Mouse (Mus musculus) spleen, embryonic (tissue): Measurements from ENCODE around the gene Strip2.

Source experiments
- CTCF ChIA-PET: fragments of 350-600 bp; sonication (Branson Sonifier 250); formaldehyde crosslinking; loops from one replicate; lab custom pipeline; 2022; lab: Charles Lee

Strip2 gene

DNA sequence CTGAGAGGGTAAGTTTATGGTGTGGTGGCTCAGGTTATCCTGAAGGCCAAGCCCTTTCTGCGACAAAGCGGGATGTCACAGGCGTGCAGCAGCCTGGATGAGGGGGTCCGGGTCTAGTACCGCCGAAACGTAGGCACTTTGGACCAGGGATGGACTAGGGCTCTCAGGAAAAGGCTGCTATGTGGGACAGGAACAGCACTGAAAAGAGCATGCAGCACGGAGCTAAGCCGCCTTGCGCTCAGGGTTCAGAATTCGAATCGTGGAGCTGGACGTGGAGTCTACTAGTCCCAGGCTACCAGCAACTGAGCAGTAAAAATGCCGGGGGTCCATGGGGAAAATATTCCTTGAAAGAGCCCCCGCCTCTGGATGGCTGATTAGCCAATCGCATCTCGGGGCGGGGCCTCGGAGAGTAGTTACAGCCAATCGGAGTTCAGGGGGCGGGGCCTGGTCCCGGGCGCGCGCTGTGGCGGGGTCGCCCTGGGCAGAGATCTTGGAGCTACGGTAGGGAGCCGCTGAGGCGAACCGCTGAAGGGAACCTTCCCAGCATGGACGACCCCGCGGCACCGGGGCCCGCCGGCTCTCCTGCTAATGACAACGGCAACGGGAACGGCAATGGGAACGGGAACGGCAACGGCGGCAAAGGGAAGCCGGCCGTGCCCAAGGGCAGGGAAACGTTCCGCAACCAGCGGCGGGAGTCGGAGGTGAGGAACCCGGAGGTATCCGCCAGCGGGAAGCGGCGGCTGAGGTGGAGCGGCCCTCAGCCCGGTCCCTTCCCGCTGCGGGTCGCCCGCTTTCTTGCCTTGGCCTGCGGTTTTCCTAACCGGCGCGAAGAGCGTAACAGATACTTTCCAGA is at the start of gene Strip2:
Gene Strip2, plus strand, starts transcription at position 483 of the 853 bp plus-strand sequence.
- CTCF ChIA-PET, result no interaction called here

DNA sequence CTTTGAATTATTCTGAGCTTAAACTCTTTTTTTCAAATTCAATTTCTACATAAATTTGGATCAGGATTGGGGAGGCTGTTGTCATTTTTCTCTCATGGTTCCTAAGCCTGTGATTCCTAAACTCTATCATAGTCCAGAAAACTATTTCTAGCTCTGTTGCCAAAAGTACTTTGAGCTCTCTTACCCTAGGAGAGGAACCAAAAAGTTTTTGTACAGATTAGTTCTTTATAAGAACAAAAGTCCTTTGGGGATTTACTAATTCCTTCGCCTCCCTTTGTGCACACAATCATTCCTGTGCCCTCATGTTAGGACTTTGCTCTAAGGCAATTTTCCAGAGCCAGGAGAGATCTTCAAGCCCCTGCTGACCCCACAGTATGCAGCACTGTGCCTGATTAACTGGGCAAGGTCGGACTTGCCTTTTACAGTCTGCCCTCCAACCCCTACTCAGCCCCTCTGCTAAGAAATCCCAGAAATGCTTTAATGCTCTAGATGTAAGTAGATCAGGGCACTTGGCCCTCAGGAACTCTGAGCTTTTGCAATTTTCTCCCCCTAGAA is 48.4 kb upstream of the Strip2 start:
- CTCF ChIA-PET, result interaction anchor here (0.6 kb wide), 1 partner anchor 13 kb away, joined by 8 read pairs; no protein-coding TSS in a partner anchor

DNA sequence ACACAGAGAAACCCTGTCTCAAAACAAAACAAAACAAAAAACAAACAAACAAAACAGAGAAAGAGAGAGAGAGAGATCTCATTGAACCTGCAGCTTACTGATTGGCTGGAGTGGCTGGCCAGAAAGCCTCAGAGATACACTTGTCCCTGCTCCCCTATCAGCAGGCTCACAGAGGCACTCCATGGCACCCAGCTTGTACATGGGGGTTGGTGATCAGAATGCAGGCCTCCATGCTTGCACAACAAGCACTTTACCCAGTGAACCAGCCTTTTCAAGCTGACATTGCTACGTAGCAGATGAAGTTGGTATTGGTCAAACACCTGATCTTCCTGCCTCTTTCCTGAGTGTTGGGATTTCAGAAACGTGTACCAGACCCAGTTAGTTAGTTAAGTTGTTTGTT is 43.2 kb upstream of the Strip2 start:
- CTCF ChIA-PET, result no interaction called here

DNA sequence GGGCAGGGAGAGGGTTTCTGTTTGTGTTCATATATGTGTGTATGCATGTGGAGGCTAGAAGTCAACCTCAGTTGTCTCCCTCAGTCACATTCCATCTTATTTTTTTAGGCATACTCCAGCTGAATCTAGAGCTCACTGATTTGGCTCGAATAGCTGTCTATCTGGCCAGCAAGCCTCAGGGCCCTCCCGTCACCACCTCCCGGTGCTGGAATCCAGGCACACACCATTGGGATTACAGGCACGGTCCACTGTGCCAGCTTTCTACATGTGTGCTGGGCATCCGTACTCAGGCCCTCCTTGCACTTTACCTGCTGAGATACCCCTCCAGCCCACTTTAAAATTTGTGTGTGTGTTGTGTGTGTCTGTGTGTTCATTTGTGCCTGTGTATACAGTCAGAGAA is 41.2 kb upstream of the Strip2 start:
- CTCF ChIA-PET, result no interaction called here

DNA sequence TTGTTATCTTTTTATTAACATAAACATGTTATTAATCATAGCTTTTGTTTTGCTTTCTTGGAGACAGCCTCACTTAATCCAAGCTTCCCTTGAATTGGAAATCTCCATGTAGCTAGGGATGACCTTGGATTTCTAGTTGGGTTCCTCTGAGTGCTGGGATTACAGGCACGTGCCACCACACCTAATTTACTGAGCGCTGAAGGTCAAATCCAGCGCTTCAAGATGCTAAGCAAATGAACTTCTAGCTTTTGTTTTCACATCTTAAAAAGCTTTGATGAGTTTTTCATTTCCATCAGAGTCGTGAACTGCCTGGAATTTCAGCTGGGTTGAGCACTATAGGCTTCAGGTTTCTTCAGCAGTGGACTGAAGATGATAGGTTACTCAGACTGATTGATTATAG is 40.0 kb upstream of the Strip2 start:
- CTCF ChIA-PET, result no interaction called here

DNA sequence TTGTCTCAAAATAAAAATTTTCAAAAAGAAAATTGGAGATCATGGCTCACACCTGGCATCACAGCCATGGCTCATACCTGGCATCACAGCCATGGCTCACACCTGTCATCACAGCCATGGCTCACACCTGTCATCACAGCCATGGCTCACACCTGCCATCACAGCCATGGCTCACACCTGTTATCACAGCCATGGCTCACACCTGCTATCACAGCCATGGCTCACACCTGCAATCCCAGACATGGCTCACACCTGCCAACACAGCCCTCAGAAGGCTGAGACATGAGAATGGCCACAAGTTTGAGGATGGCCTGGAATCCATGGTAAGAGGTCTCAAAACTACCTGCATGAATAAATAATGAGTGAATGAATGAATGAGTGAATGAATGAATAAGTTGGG is 37.2 kb upstream of the Strip2 start:
- CTCF ChIA-PET, result no interaction called here

DNA sequence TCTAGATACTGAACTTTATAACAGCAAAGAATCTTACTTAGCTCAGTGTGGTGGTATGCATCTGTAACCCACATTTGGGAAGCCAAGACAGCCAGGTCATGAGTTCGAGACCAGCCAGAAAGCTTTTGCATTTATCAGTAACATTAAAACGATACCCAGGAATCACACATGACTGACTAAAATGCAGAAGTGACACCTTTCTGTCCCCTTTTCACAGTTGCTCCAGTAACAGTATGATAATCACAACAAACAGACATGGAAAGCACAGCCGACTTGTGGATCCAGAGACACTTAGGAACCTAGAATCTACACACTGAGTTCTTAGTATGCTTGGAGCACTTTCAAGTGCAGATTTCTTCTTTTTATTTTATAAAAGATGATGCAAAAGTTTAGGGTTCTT is 36.0 kb upstream of the Strip2 start:
- CTCF ChIA-PET, result interaction anchor here (0.7 kb wide), 1 partner anchor 13 kb away, joined by 8 read pairs; no protein-coding TSS in a partner anchor

DNA sequence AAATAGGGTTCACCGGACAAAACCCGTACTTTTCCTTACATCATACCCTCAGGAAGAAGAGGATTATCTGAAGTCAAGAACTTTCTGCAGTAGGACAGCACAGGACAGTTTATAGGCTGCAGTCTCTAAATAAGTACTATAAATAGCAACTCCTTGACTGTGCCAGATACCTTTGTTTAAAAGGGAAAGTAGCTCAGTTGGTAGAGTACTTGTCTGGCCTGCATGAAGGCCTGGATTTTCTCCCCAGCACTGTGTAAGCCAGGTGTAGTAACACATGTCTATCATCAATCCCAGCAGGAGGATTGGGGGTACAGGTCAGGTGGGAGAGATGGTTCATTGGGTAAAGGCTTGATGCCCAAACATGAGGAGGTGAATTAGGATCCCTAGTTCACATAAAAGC is 34.9 kb upstream of the Strip2 start:
- CTCF ChIA-PET, result no interaction called here

DNA sequence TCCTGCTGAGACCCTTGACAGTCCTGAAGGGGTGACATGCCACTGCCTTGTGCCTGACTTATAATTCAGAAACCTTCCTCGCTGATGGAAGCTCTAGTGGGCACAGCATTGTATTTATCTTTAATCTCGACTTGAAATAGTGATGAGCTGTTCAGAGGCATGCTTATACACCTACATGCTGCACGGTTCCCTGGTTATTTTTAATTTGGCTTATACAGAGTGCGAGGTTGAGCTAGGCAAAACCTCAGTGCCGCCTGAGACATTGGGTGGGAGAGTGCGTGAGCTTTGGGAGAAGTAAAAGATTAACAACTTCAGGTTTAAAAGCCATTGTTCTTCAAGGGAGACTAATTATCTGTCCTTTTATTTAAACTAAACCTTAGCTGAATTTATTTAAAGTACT is 33.9 kb upstream of the Strip2 start:
- CTCF ChIA-PET, result interaction anchor here (0.7 kb wide), 1 partner anchor 35 kb away, joined by 3 read pairs; no protein-coding TSS in a partner anchor

DNA sequence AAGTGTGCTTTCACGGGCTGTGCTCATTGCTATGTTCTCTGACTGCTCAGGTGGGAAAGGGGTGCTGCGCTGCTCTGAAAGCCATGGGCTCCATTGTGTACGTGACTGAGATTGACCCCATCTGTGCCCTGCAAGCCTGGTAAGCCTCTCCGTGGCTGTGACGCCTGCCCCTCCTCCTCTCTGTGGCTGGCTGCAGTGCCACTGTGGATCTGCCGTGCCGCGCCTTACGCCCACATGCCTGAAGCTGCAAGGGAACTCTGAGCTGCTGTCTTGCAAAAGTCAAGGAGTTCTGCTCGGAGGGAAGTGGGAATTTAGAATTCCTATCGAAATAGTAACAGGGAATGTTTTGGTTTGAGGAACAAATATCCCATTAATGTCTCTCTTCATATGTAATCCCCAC is 25.7 kb upstream of the Strip2 start:
- CTCF ChIA-PET, result no interaction called here

DNA sequence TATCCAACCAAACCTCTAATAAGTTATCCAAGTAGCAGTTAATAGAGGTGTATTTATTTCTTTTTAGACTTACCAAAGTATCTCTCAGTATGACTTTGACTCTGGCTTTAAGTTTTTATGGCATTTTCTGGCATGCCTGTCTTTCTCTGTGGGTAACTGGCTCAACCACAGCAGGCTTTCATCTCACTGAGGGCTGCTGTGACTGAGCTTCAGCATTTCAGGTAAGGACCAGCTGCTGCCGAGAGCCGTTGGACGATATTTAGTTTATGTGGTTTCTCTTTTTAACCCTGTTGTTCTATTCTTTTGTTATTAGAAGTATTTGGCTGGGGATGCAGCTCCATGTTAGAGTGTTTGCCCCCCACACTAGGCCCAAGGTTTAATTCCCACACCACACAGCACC is 19.8 kb upstream of the Strip2 start:
- CTCF ChIA-PET, result interaction anchor here (0.5 to 0.6 kb wide), 2 partner anchors 9 to 48 kb away, joined by 3 to 5 read pairs; no protein-coding TSS in a partner anchor

DNA sequence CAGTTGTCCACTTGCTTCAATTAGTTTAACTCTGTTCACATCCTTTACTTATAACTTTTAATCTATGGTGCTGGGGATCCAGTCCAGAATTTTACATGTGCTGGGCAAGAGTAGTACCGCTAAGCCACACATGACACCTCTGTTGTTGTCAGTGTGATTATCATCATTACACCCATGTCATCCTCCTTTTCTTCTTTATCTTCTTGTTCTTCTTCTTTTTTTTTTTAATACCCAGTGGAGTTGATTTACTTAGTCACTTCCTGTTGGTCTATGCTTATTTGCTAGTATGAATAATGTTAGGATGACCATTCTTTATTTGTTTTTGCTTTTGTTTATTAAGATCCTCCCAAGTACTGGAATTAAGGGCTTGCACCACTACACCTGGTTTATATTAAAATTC is 15.4 kb upstream of the Strip2 start:
- CTCF ChIA-PET, result no interaction called here

DNA sequence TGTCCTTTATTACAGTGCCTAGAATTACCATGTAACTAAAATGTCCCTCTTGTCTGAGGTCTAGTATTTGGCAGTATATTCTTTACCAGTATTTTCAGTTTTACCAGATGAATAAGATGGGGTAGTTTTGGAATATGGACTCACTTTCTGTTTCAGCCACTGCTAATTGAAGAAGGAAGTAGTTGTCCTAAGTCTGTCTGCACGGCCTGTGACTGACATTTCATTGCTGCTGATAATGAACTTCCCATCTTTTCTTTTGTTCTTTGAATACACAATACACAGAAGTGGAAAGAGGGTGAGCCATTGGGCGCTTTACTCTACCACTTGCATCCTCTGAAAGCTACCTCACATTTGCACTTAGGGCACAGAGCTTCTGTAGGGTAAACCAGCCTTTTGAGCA is 14.6 kb upstream of the Strip2 start:
- CTCF ChIA-PET, result no interaction called here

DNA sequence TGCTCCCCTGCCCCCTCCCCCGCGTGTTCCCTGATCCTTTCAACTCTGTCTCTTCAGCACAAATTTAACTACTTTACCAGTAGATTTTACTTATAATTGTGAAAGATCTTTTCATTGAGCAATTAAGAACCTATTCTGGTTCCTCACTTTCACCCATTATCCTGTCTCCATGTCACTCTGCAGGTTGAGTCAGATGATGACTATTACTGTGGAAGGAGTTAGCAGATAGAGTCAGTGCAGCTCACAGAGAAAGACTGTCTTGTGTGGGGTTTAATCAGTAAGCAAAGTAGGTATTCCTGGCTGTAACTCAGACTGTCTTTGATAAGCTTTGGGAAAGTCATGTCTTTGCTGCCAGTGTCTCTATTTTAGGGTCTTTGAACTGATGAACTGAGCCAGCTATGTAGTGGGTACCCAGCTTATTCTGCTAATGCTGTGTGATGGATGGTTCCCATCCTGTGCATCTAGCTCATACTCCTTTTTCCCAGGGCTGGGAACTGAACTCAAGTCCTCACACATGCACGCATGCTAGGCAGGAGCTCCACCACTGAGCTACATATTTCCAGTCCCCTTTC is 13.4 kb upstream of the Strip2 start:
- CTCF ChIA-PET, result no interaction called here

DNA sequence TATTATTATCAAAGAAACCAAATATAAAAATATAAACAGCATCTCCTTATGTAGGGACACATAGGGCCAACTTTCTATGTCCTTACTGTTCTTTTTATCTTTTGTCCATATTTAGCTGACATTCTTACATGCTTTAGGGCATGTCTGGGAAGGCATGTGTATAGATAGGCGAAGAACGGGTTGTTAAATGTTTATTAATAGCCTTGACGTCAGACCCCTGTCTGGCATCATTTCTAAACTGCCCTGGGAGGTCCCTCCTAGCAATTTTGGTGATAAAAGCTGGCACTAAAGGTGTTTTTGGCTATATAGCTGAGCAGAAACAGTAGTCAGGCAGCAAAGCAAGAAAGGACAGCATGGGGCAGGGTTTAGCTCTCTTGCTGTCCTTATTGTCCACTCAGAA is 12.5 kb upstream of the Strip2 start:
- CTCF ChIA-PET, result no interaction called here

DNA sequence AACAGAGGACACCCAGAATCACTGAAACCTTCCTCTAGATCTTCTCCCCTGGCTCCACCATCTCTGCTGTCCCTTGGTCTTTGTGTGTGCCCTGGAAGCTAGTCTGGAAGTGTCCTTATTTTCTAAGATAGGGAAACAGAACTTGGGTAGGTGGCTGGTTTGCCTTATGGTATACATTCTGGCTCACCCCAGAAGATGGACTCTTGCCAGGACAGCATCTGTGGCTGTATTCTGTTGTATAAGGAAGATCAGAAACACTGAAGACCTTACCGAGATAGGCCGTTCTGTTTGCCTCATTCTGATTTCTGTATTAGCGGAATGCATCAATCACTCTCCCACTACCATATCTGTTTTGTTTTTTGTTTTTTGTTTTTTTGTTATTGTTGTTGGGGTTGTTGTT is 6.2 kb upstream of the Strip2 start:
- CTCF ChIA-PET, result no interaction called here

DNA sequence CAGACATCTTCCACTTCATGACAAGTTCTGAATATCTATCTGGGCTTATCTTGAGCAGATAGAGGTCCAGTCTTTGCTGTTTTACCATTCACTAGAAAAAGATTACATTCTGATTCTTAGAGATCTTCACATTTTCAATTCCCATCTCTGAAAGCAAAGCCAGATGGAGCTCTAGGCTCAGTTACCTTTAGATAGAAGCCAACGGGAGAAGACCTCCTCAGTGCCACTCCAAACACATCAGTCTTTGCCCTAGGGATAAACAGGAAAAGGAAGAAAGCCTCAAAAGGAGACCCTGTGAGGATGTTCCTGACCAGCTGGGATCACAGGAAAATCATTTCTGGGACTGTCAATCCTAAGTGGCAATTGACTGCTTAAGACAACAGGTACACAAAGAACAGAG is 3.1 kb upstream of the Strip2 start:
- CTCF ChIA-PET, result no interaction called here

DNA sequence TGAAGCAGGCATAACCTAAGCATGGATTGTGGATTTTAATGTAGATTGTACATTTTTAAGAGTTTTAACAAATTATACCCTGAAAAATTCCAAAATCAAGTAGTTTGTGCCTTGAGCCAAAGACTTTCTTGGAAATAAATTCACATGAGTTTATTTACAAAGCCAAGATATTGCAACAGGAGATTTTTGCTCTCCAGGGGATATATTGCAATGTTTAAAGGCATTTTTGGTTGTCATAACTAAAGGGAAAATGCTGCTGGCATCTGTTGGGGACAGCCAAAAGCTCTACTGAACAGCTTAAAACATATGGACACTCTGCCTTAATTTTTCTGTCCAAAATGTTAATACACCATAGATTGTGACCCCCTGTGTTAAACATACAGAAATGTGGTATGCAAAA is 2.7 kb upstream of the Strip2 start:
- CTCF ChIA-PET, result interaction anchor here (0.6 kb wide), 1 partner anchor 162 kb away, joined by 3 read pairs; no protein-coding TSS in a partner anchor

DNA sequence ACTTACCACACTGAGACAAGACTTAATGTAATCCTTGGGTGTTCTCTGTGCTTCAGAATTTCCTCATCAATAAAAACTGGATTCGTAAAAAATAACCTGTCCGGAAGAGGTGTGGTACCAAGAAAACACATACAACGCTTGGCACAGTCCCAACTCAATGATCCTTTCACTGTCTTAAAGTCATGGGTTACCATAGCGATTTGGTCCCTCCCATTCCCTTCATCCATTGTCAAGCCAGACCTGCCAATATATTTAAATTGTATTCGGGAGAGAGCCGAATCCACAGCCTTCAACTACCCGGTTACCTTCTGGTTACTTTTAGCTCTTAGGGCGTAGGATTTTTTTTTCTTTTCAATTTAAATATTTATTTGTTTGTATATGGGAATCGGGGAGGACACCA is 976 bp upstream of the Strip2 start:
- CTCF ChIA-PET, result no interaction called here

DNA sequence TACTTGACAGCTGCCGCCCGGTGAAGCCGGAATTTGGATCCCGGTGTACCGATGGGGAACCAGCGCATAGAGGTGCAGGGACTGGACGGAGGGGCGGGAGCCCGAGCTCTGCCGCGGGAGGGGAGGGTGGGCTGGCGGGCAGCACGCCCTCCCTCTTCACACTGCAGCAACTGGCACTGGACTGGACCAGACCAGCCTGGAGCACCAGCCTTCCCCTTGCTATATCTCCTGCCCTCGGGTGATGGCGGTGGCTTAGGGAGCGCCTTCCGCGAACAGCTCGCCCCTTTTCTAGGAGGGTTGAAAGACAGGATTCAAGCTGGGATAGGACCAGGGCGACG is 540 bp downstream of the Strip2 start:
- CTCF ChIA-PET, result interaction anchor here (0.5 kb wide), 1 partner anchor 35 kb away, joined by 3 read pairs; no protein-coding TSS in a partner anchor

DNA sequence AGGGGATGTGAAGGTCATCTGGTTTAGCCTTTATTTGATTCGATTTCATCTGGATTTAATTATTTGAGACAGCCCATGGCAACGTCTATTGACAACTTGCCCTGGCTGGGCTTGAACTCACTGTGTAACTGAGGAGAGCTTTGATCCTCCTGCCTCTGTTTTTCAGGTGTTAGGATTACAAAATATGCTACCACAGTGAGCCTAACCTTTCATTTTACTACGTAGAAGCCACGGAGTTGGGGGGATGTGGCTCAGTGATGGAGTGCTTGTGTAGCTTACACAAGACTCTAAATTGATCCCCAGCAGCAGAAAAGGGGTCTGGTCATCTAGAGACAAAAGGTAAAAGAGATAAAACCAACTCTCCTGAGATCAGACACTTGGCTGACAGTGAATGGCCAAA is 1.1 kb downstream of the Strip2 start:
- CTCF ChIA-PET, result interaction anchor here (0.5 kb wide), 1 partner anchor 35 kb away, joined by 3 read pairs; no protein-coding TSS in a partner anchor

DNA sequence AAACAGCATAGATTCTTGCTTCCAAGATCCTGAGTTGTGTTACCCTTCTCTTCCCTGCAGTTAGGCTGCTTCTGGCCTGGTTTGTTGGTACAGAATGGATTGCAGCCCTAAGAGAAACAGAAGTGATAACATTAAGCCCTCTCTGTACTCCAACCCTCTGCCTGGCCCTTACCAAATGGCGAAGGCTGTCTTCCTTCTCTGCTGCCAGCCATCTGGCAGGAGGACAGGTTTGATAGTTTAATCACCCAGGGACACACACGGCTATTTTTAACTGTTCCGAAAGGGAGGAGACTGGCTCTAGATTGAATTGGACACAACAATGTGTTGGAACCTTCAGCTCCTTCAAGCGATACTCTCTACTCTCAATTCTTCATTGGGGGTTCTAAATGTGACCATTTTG is 6.7 kb downstream of the Strip2 start:
- CTCF ChIA-PET, result no interaction called here
